Mouse (Mus musculus): ENCODE measurements around the gene Ddb1.

DNA sequence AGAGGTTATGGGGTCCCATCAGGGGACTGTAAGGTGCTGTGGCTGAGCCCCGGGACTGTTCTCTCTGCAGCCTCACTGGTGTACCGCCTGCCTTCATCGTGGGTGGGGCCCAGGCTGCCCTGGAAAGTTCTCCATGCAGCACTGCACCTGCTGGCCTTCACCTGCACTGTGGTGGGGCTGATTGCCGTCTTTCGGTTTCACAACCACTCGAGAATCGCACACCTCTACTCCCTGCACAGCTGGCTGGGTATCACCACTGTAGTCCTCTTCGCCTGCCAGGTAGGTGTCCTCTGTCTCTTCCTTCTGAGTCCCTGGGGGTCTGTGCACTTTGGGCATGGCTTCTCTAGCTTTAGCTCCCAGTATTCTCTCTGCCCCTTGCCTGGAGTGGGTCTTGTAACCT lies 20.0 kb upstream of the Ddb1 start:
- TF ChIP-seq POLR2A (IDR thresholded peaks at IDR 0.05; ENCODE audit: low read depth, low read length): no peak
- no peak for TF ChIP-seq CTCF (IDR thresholded peaks at IDR 0.05; ENCODE audit: extremely low read depth, insufficient read depth, insufficient read length, insufficient replicate concordance)
